Mouse (Mus musculus) brain, adult 2 months (tissue): ENCODE measurements around the gene Dao.
A peak's percentile ranks its signal among the peaks of the same experiment; 100 is the strongest.

Experiments used
- DNase-seq: peaks from one replicate; pipeline ENCODE4 v3.0.0; 2011; ENCODE audit warnings: low read depth, low spot score

Dao gene

GRCm38 (mm10) chr5:113983541-113983940 lies 20.0 kb upstream of the Dao start:
- DNase-seq, result no peak

- peak; percentile 23 for DNase-seq
Observed at GRCm38 (mm10) chr5:113984025-113984740, 19.3 kb upstream of the Dao start.

- no peak for DNase-seq
Observed at GRCm38 (mm10) chr5:113985737-113986136, 17.8 kb upstream of the Dao start.

- peak; percentile 30 for DNase-seq
Observed at GRCm38 (mm10) chr5:113986182-113986961, 17.1 kb upstream of the Dao start.

- peak; percentile 56 for DNase-seq
Observed at GRCm38 (mm10) chr5:113989437-113990024, 14.0 kb upstream of the Dao start.

GRCm38 (mm10) chr5:113990593-113990992 lies 12.9 kb upstream of the Dao start:
- no peak for DNase-seq

GRCm38 (mm10) chr5:113991141-113991540 lies 12.4 kb upstream of the Dao start:
- peak; percentile 30 for DNase-seq

GRCm38 (mm10) chr5:113992339-113992831 lies 11.1 kb upstream of the Dao start:
- DNase-seq, result peak; percentile 42

- DNase-seq, result peak; percentile 63
Observed at GRCm38 (mm10) chr5:113993031-113993486, 10.4 kb upstream of the Dao start.

- DNase-seq, result peak; percentile 92
Observed at GRCm38 (mm10) chr5:113993487-113994465, 9.7 kb upstream of the Dao start, which contains the start of gene Ssh1. Gene Ssh1 (minus strand): TSS chr5:113993894.

GRCm38 (mm10) chr5:113996458-113996857 lies 7.0 kb upstream of the Dao start:
- DNase-seq, result no peak

GRCm38 (mm10) chr5:113999382-113999781 lies 4.1 kb upstream of the Dao start:
- DNase-seq, result no peak

- DNase-seq, result no peak
Observed at GRCm38 (mm10) chr5:114004573-114004972, 1.1 kb downstream of the Dao start.

GRCm38 (mm10) chr5:114005100-114005499 lies 1.6 kb downstream of the Dao start:
- no peak for DNase-seq

- DNase-seq, result no peak
Observed at GRCm38 (mm10) chr5:114006974-114007373, 3.5 kb downstream of the Dao start.

GRCm38 (mm10) chr5:114007753-114008453 lies 4.4 kb downstream of the Dao start:
- no peak for DNase-seq

- no peak for DNase-seq
Observed at GRCm38 (mm10) chr5:114009049-114009448, 5.5 kb downstream of the Dao start.

- DNase-seq, result no peak
Observed at GRCm38 (mm10) chr5:114015121-114015520, 11.6 kb downstream of the Dao start.

- DNase-seq, result peak; percentile 54
Observed at GRCm38 (mm10) chr5:114024390-114024789, 20.9 kb downstream of the Dao start.

- DNase-seq, result peak; percentile 52
Observed at GRCm38 (mm10) chr5:114024885-114025284, 21.4 kb downstream of the Dao start.
